Mouse (Mus musculus) adrenal gland, postnatal 36 days (tissue): ENCODE results near the gene Rab5c. TPM values are rescaled to one million over a fixed set of nuclear protein-coding genes. Genes with fewer than 3 reads are reported as not detected.
A peak's percentile ranks its signal among the peaks of the same experiment; 100 is the strongest.

Experiments
- DNase-seq, 2 experiments: peaks; one replicate each; pipeline ENCODE4 v3.0.0; 2021; ENCODE audit warnings: mixed read lengths in 1 of 2
- long read RNA-seq, 2 experiments: library from polyadenylated mRNA; stranded (forward); transcript quantifications; one replicate each; pipeline ENCODE4 v2.0.0; 2021; ENCODE audit warnings: borderline sequencing depth in 2 of 2
- total RNA-seq, 2 experiments: library from RNA; stranded (reverse); gene quantifications; 2 replicates each; pipeline ENCODE4 v1.2.3; 2021

Rab5c gene
- total RNA-seq: 100 to 1,000 TPM; 172 to 187 TPM
- long read RNA-seq, experiment 1, transcript Rab5c-202 (6 exons, 1,915 nt): major isoform, 54 of 108 reads
- long read RNA-seq, experiment 1, partial matches to known transcripts: 4 of 108 reads
- long read RNA-seq, experiment 1, other reads (novel, unspliced or antisense): 50 of 108 reads
- long read RNA-seq, experiment 2, transcript Rab5c-202 (6 exons, 1,915 nt): major isoform, 12 of 28 reads
- long read RNA-seq, experiment 2, partial matches to known transcripts: 1 of 28 reads
- long read RNA-seq, experiment 2, other reads (novel, unspliced or antisense): 14 of 28 reads

DNA sequence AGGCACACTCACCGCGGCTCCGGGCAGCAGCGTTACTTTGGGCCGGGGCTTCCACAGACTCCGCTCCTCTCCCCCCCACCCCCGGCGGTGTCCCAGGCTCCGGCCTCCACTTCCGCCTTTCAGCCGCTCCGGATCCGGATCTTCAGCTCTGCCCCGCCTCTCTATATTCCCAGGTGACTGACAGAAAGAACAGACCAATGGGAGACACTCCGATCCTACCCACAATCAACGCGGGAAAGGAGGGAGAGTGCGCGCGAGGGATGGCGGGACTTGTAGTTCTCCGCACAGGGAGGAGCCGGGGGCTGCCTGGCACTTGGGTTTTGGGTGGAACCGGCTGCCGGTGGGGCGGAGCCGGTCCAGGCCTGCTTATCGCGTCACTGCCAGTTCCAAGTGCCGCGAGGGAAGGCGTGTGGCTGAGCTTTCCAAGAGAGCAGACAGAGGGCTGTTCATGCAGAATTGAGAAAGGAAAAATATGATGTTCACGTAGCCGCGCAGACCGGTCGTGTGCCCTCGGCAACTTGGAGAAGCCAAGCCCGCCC lies at the start of gene Rab5c:
Rab5c (minus strand) TSS at position 150 of the 539 bp plus-strand sequence.
- peak; percentile 99 for DNase-seq

DNA sequence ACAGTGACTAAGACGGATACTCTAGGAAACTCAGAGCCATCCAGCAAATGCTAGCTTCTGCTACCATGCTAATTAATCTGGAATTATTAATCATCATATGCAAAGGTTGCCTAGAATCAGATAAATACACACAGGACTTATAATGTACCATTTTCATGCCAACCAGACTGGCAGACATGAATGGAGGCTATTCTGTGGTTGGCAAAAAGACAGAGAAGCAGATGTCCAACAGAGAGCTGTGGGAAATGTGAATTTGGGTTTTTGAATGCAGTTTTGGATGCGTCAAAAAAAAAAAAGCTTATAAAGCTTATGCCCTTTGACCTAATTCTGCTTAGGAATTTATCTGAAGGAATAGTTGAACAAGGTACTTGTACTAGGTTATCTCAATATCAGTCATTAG lies 47.8 kb upstream of the Rab5c start:
- no peak for DNase-seq

DNA sequence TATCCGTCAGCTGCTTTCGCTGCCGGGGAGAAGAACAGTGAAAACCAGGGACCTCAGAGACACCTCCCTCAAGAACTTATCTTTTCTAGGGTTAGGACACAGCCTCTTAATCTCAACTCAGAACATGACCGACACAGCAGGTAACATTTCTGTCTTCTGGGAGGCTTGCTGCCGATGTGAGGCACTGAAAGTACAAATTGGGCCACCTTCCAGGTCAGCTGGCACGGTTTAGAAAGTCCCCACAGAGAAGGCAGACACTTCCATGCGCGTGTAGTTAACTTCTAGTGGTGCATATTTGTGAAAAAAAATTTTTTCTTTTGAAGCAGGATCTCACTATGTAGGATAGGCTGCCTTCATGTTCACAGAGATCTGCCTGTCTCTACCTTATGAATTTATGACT lies 46.3 kb upstream of the Rab5c start:
- DNase-seq: no peak

DNA sequence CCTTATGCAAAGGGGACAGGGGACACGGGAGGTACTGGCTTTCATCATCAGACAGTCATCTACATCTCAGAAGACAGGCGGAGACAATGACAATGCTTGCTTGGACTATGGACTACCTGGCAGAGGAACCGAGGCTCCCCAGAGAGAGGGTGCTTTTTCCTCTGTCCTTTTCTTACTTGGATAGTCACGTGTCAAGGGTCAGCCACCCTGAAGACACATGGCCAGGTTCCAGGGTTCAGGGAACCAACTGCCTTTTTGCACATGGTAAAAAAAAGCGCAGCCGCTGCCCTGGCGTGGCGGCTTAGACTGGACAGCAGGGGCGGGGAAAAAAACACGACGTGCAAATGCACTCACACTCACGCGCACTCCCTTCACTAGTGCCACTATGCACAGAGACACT lies 44.6 kb upstream of the Rab5c start:
- DNase-seq: no peak

DNA sequence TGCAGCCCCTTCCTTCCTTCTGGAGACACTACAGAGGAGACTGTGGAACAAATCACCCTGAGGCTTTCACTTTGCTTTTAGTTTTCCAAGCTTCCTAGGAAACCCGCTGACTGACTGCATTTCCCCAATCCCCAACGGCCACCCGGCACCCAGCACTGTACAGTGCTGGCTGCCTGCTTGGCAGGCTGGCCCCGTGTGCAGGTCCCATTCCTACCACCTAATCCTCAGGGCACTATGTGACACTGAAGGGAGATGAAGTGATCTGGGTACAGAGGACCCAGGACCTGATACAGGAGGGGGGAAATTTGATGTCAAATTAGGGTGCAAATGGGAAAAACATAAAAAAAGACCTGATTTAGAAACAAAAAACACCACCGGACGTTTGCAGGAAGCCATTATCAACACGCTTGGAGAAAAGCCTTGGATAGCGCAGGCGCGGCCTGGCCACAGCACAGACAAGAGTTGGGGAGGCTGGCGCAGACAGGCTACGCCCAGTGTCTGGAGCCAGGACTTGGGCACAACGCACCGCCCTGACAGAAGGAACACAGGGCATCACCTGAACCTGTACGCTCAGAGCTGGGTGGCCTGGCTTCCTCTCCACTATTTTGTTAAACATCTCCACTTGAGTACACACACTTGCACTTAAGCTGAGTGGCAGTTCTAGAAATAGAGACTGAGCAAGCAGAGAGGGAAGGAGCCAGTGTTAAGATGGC lies 43.9 kb upstream of the Rab5c start:
- no peak for DNase-seq

DNA sequence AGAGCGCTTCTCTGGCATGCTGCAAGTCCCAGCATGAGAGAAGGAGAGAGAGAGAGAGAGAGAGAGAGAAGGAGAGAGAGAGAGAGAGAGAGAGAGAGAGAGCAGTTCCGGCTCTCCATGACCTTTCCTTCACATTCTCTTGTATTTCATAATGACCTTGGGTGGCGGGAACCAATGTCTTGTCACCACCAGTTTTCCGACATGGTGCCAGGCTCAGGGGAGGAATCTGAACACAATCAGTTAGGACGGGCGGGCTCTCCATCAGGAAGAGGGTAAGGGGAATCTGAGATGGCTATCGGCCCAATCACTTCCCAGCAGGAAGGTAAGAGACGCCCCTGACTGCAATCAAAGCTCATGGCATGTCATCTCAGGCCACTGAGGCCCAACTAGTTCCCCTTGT lies 42.2 kb upstream of the Rab5c start:
- DNase-seq: peak; percentile 50 to 67

DNA sequence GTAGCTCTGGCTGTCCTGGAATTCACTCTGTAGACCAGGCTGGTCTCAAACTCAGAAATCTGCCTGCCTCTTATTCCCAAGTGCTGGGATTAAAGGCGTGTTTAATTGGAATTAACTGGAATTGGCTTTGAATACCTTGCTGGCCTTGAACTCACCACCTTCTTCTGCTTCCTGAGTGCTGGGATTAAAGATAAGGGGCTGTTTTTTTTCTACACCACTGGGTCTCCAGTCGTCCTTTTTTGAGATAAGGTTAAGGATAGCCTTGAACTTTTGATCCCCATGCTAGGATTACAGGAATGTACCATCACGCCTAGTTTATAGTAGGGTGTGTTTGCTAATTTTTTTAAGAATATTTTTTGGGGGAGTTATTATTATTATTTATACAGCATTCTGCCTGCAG lies 40.1 kb upstream of the Rab5c start:
- no peak for DNase-seq

DNA sequence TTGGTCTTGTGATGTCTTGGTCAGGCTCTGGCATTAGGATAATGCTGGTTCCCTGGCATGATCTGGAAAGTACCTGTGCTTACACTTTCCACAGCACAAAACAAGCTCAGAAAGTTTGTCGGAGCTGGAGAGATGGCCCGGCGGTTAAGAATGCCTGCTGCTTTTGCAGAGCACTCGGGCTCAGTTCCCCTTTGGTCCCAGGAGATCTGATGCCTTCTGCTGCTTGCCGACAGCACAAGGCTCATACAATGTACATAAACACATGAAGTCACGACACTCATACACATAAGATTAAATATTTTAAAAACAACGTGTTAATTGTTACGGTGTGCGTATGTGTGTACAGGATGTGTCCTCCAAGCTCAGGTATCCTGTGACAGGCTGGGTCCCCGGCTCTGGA lies 37.9 kb upstream of the Rab5c start:
- DNase-seq: no peak

DNA sequence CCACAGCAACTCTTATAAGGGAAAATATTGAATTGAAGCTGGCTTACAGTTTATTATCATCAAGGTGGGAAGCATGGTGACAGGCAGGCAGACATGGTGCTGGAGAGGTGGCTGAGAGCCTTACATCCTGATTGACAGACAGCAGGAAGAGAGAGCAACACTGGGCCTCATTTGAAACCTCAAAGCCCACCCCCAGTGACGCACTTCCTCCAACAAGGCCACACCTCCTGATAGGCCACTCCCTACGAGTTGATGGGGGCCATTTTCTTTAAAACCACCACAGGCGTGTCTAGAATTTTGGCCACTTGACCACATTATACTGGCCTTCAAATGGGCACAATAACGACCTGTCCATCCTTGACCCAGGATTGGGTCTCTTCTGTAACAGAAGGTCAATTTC lies 36.2 kb upstream of the Rab5c start:
- DNase-seq: no peak

DNA sequence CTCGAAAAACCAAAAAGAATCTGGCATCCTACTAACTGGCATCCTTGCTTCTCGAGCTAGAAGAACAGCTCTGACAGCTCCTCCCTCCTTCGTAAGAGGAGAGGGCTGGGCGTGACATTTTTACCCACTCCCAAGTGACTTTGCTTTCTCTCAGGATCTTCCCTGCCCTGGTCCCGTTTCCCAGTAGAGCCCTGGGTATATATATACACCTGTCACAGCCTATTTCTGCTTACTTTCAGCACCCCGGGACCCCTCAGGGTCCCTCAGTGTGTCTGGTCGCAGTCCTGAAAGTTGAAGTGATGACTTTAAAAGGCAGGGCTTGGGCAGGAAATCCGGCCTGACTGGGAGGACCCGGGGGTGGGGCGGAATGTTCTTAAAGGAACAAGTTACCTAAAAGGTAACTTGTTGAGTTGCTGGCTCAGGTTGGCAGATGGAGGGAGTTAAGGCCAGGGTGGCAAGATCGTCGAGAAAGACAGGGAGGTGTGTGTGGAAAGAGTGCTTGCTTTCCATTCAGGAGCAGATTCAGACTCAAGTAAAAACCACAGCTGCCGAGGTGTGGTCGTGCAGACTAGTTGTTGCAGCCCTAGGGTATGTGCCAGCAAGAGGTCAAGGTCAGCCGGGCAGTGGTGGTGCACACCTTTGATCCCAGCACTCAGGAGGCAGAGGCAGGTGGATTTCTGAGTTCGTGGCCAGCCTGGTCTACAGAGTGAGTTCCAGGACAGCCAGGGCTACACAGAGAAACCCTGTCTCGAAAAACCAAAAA lies 32.8 kb upstream of the Rab5c start, which contains the start of gene Ghdc:
Ghdc (minus strand) TSS at position 312 of the 763 bp plus-strand sequence.
- DNase-seq: peak; percentile 91 to 95

DNA sequence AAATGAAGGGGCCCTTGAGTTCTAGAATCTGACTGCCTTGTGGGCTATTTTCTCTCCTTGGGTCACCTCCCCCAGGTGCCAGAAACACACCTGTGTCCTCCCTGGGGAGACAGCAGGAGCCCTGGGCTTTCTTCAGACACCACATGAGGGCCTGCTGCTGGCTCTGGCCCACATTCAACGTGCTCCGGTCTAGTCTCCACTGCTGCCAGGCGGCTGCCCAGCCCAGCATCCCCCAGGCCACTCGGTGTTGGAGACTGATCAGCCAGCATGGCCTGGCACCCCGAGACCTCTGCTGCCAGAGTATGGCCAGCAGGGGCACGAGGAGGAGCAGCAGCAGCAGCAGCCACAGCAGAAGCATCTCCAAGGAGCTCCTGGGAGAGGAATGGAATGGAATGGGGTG lies 32.0 kb upstream of the Rab5c start:
- no peak for DNase-seq

DNA sequence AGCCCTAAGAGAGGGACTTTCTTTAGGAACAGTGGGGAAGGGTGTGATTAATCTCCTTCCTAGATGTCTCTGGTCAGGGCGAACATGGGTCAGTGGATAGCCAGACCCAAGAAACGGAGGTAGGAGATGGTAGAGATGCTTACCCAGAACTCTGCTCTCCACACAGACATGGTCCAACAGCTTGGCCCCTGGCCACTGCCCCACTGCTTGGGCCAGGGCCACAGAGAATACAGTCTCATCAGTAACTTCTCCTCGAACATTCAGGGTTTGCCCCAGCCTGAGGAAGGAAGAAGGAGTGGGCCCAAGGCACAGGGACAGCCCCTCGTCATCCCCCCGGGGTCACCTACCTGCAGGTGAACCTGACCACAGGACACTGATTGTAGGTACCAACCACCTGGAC lies 29.9 kb upstream of the Rab5c start:
- DNase-seq: no peak

DNA sequence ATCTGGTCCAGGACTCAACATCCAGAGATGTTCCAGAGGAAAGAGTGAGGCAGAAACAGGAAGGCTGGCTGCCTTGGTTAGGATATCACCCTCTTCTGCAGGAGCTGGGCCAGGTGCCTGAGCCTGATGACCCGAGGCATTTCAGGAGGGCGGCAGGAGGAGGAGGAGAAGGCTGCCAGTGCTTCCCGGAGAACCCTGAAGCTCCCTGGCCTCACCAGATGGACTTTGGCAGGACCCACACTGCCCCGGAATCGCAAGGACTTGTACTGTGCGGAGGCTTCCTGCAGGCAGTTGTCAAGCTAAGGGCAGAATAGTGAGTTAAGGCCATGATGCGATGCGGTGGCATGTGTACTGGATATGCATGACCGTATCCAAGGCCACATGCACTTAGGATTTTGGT lies 28.7 kb upstream of the Rab5c start:
- no peak for DNase-seq

DNA sequence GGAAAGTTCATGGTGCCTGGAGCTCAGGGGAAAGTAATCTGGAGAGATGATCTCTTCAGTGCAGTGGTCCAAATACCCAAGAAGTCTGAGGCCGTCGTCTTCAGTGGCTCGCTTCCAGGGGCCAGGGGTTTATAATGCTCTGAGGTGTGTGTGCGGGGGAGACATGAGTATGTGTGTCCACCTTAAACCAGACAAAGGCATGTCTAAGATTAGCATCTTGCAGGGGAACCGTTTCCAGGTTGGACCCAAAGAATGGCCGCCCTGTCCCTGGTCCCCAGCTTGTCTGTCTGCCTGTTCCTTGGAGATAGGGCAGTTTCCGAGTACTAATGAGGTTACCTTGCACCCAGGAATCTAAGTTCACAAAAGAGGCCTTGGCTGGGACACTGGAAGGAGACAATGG lies 24.8 kb upstream of the Rab5c start, which contains the start of gene Hcrt:
Hcrt (minus strand) TSS at position 101 of the 400 bp plus-strand sequence.
- DNase-seq: no peak

DNA sequence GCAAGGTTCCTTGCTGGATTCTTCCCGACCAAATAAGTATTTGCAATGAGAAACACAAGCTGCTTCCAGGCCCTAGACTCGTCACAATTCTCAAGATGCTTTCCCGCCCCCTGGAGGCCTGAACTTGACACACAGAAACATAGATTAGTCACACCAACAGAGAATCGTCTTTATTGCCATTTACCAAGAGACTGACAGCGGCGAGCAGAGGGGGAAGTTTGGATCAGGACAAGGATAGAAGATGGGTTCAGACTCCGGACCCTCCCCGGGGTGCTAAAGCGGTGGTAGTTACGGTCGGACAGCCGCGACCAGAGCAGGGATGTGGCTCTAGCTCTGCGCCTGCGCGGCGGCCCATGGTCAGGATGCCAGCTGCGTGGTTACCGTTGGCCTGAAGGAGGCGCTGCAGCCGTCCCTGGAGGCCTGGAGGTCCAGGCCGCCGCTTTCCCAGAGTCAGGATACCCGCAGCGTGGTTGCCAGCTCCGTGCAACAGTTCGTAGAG lies 23.6 kb upstream of the Rab5c start:
- peak; percentile 90 to 93 for DNase-seq

DNA sequence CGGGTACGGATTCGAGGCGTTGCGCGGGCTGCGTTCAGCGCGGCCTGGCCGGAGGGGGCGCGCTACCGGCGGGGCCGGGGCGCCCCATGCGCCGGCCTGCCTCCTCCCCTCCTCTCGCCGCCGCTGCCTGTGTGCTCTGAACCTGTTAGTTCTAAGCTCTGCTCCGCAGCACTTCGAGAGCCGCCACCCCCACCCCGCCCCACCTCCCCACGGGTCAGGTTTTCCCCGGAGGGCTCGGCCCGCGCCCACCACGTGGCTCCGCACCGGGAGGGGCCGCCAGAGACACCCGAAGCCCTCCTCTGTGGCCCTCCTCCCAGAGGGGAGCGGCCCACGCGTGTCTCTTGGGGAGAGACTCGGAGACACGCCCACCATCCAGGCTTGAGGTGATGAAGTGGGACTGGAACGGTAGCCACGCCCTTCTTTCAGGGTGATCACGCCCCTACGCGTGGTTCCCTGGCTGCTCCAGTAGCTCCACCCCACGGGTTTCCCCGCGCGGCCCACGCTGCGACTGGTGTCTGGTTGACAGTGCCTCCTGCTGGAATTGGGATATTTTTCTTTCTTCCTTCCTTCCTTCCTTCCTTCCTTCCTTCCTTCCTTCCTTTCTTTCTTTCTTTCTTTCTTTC lies 21.7 kb upstream of the Rab5c start, which contains the start of gene Kcnh4:
Kcnh4 (minus strand) TSS at position 332 of the 623 bp plus-strand sequence.
- DNase-seq: peak; percentile 65 to 70

DNA sequence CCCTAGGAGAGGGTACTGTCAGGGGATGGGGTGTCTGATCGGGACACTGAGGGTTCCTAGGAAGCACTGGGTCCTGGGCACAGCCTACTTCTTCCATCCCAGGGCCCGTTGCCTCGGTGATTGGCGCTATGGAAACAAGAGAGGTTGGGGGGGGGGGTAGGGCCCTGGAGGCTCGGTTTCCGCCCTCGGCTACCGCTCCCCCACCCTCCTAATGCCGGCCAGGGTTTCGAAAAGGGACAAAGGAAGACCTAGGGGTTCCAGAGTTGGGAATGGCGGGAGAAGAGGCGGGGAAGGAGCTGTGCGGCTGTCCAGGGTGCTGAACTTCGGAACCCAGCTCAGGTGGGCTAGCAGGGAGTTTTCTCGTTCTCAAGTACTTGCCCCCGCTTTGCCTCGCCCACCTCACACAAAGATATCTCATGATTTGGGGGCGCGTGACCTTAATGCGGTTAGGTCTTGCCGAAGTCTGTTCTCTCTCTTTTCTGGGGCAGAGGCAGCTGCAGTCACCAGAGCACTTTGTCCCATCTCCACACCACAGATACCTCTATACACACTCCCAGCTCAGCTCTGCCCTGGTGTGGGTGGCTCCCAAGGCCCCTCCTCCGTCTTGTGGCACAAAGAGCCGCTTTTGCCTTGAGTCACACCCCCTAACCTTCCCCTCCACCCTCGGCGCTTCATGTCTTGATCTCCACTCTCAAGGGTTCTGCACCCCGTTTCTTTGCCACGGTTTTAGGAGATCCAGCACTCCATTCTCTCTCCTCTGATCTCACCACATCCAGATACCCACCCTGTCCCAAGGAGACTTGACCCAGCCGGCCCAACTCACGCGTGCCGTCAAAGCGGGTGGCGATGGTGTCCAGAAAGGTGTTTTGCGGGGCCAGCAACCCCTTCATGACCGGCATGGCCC lies 20.9 kb upstream of the Rab5c start:
- DNase-seq: peak; percentile 67 to 78

DNA sequence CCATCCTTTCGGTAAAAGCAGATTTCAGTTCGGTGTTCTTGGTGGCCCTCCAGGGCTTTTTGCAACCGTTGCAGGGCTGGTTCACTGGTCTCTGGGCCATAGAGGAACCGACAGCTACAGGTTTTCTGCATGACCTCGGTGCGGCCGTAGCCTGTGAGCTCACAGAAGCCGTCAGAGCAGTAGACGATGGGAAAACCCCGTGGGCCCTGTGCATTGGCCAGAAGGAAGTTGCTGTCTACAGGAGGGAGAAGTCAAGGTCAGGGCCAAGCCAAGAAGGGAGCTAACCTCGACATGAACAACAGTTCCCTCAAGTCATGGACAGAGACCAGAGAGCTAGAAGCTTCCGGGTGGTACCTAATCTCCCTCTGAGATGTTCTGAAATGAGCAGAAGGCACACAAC lies 19.6 kb upstream of the Rab5c start:
- DNase-seq: no peak

DNA sequence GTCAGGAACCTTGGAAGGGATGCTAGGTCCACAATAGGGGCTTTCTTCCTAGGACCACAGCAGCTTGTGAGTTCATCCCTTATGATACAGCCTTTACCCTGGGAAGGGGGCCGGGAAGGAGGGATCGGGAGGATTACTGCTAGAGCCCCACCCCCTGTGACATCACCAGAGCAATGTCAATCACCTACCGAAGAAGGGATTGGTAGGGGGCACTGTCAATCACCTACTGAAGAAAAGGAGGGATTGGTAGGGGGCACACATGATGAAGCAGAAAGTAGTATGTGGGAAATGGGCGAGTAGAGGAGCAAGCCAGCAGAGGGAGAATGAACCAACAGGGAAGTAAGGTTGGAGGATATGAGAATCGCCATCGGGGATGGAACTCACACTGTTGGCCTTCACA lies 18.5 kb upstream of the Rab5c start:
- DNase-seq: no peak

DNA sequence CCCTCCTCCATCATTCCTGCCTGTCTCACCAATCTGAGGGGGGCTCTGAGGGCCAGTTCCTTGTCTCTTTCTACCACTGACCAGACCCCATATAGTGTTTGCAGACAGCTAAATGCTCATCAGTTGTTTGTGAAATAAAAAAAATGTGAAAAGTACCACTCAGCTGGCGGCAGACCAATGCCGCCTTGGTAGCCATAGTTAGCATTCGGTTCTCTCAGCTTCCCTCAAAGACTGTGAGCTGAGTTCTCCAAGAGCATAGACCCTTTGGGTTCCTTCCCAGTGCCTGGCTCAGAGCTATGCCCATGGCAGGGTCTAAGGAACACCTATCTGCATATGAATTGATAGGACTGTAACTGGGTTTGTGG lies 16.7 kb upstream of the Rab5c start:
- no peak for DNase-seq
